Mouse (Mus musculus) ES-Bruce4 (cell line): ENCODE measurements around the gene Ash1l.

Experiments
- CTCF ChIP-seq: IDR thresholded peaks from one replicate; pipeline ENCODE4 v1.8.1; 2011; ENCODE audit warnings: low read depth, low read length
- EP300 ChIP-seq: IDR thresholded peaks from 2 replicates; pipeline ENCODE4 v1.6.1; 2011; ENCODE audit warnings: low read depth, low read length; ENCODE audit not compliant: insufficient read depth

GRCm38 (mm10) chr3:89106881-89107280, 156.5 kb downstream of the Ash1l start:
- TF ChIP-seq EP300, result no peak
- no peak for TF ChIP-seq CTCF
